Mouse (Mus musculus) hindbrain, embryonic 11.5 days (tissue): ENCODE measurements around the gene Fcgr1. TPM values are rescaled to one million over a fixed set of nuclear protein-coding genes. Genes with fewer than 3 reads are reported as not detected.
"Not testable (repeated sequence)": the region's sequence is repeated elsewhere in the genome, so short reads cannot be mapped to it uniquely, and the experiment has no call there.

Experiments
- ATAC-seq: fragments of 200-750 bp; cut with Nextera tagmentation; 2 replicates; pipeline ENCODE4 v1.8.0; 2017; ENCODE audit warnings: mild to moderate bottlenecking, moderate TSS enrichment, moderate library complexity; ENCODE audit not compliant: low FRiP score
- DNase-seq: peaks from one replicate; pipeline ENCODE4 v3.0.0-alpha.2; 2015; ENCODE audit warnings: low spot score
- H3K27ac ChIP-seq: fragments of 300-500 bp; sonication (generic); 2 replicates; pipeline ENCODE4 v1.5.1; 2014; ENCODE audit warnings: mild to moderate bottlenecking, low read depth, low read length
- H3K27me3 ChIP-seq: fragments of 300-500 bp; sonication (generic); 2 replicates; pipeline ENCODE4 v1.6.1; 2014; ENCODE audit warnings: mild to moderate bottlenecking, low read length, moderate library complexity, mixed read lengths; ENCODE audit not compliant: control insufficient read depth, insufficient read depth
- H3K36me3 ChIP-seq: fragments of 300-500 bp; sonication (generic); 2 replicates; pipeline ENCODE4 v1.6.1; 2014; ENCODE audit warnings: mild to moderate bottlenecking, low read length, moderate library complexity, mixed read lengths; ENCODE audit not compliant: control insufficient read depth, insufficient read depth
- H3K4me1 ChIP-seq: fragments of 300-500 bp; sonication (generic); replicated peaks from 2 replicates; pipeline ENCODE4 v1.6.1; 2014; ENCODE audit warnings: low read length, mixed read lengths; ENCODE audit not compliant: control insufficient read depth, insufficient read depth
- H3K4me2 ChIP-seq: fragments of 300-500 bp; sonication (generic); replicated peaks from 2 replicates; pipeline ENCODE4 v1.6.1; 2014; ENCODE audit warnings: mild to moderate bottlenecking, low read depth, low read length
- H3K4me3 ChIP-seq: fragments of 300-500 bp; sonication (generic); 2 replicates; pipeline ENCODE4 v1.5.1; 2014; ENCODE audit warnings: low read depth, low read length
- H3K9ac ChIP-seq: fragments of 300-500 bp; sonication (generic); 2 replicates; pipeline ENCODE4 v1.6.1; 2014; ENCODE audit warnings: low read depth, low read length
- H3K9me3 ChIP-seq: fragments of 300-500 bp; sonication (generic); 2 replicates; pipeline ENCODE4 v1.6.1; 2016; ENCODE audit warnings: low read length; ENCODE audit not compliant: control insufficient read depth
- WGBS: fragments of 180-500 bp; shearing (Covaris S2); extraction: QIAGEN DNeasy Blood & Tissue Kit; methylation state at CpG from one replicate; pipeline ENCODE4 v1.1.7; 2014; 5-methylcytosine and 5-hydroxymethylcytosine counted together
- polyA plus RNA-seq: library from polyadenylated mRNA; unstranded; fragments of >200 nt; fragmentation: Nextera tagmentation; extraction: Ambion mirVana; gene quantifications from 2 replicates; pipeline ENCODE4 v1.2.1, GENCODE M21; 2014

Gene Fcgr1
- polyA plus RNA-seq: 1.3 and 1.9 TPM in 2 replicates

GRCm38 (mm10) chr3:96293787-96294186 lies at the start of gene Fcgr1:
Gene Fcgr1, minus strand, starts transcription at chr3:96293969.
- 83% methylated on average over 4 of the region's 4 CpGs for WGBS
- H3K36me3 ChIP-seq: no peaks in the 10 kb centered on the region
- H3K4me3 ChIP-seq: no peak within 1 kb of the TSS
- ATAC-seq (no peak), DNase-seq (no peak)
- H3K9ac ChIP-seq: no peak within 1 kb of the TSS
- no peak within 1 kb of the TSS for H3K4me2 ChIP-seq
- H3K27me3 ChIP-seq: no peaks in the 10 kb centered on the region
- no peaks in the 10 kb centered on the region for H3K4me1 ChIP-seq
- H3K9me3 ChIP-seq: no peaks in the 10 kb centered on the region
- H3K27ac ChIP-seq: no peak within 1 kb of the TSS

DNA sequence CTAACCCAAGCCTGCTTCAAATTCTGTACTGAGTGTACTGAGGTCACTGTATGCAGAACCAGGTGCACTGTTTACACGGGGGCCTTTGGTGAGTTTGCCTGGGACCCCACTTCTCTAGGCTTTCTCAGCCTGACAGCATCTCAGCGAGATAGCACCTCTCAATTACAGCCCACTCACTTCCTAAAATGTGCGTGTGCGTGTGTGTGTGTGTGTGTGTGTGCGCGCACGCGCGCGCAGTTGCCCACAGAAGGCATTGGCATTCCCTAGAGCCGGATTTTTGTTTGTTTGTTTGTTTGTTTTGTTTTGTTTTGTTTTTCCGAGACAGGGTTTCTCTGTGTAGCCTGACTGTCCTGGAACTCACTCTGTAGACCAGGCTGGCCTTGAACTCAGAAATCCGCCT lies 48.9 kb upstream of the Fcgr1 start:
- H3K36me3 ChIP-seq, H3K4me1 ChIP-seq, ATAC-seq, H3K27ac ChIP-seq, H3K4me2 ChIP-seq, H3K9me3 ChIP-seq, H3K9ac ChIP-seq, H3K4me3 ChIP-seq, DNase-seq: not testable (repeated sequence)
- 48% methylated on average over 13 of the region's 13 CpGs for WGBS
- H3K27me3 ChIP-seq: peaks cover 43% of the 10 kb centered on the region

GRCm38 (mm10) chr3:96342100-96342499 lies 48.3 kb upstream of the Fcgr1 start:
- H3K4me3 ChIP-seq, H3K27ac ChIP-seq, ATAC-seq, H3K4me1 ChIP-seq, H3K9me3 ChIP-seq, H3K4me2 ChIP-seq, DNase-seq, H3K9ac ChIP-seq, H3K36me3 ChIP-seq: not testable (repeated sequence)
- H3K27me3 ChIP-seq: peaks cover 48% of the 10 kb centered on the region
- WGBS: 41% methylated on average over 3 of the region's 3 CpGs

DNA sequence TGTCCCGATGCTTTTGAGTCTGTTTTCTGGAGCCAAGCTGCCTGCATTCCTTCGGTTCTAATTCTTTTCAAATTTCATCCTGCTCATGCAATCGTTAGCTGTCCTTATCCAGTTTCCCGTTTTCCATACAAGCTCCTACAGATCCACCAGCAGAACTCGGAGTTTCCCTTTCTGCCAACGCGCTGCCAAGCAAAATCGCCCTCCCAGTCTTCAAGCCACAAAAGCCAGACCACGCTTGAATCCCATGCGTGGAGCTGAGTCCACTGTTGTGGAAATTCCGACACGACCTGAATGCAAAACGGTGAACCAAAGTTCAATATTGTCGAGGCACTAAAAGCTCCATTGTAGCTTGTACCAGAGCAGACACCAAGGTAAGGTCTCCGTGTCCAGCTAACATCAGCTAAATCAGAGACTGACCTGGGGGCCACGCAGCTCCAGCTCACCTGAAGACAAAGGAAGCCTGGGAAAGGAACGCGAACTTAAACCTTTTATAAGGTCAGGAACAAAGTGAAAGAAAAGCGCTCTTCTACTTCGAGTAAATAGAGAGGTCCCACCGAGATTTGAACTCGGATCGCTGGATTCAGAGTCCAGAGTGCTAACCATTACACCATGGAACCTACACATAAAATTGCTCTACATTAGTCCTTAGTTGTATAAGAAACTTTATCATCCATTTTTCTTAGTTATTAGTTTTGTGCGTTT lies 47.0 kb upstream of the Fcgr1 start:
- H3K27ac ChIP-seq: no peak overlapping the region
- H3K9ac ChIP-seq: no peak overlapping the region
- H3K36me3 ChIP-seq: no peaks in the 10 kb centered on the region
- no peak overlapping the region for H3K4me2 ChIP-seq
- peaks cover 60% of the 10 kb centered on the region for H3K27me3 ChIP-seq
- DNase-seq: peak; percentile 60
- 5% methylated on average over 24 of the region's 24 CpGs for WGBS
- ATAC-seq: no peak
- no peak overlapping the region for H3K4me3 ChIP-seq
- no peaks in the 10 kb centered on the region for H3K4me1 ChIP-seq
- H3K9me3 ChIP-seq: no peaks in the 10 kb centered on the region

DNA sequence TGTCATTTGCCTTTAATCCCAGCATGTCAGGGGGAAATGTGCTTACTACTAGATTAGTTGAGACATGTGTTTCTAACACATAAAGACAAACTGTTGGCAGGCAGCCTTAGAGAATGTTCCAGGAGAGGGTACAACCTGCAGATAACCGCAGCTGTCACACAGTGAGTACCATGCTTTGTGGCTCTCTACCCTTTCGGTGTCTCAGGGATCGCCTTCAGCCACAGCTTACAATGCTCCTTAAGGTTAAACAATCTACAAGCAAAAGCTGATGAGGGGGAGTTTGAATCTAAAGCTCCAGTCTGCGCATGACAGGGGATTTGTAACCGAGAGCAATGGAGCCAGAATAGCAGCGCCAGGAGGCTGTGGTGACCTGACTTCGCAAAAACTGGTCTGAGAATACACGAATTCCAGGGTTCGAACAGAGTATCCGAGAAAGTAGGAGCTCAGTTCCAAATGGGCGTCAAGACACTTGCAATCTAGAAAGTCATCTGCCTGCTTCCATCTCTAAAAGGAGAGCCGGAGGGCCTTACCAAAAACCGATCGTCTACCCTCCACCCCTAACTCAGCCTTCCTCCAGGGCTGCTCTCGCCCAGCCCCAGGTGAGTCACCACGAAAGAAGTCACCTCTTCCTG lies 45.2 kb upstream of the Fcgr1 start:
- H3K9me3 ChIP-seq: no peaks in the 10 kb centered on the region
- H3K4me2 ChIP-seq: no peak overlapping the region
- WGBS: 45% methylated on average over 16 of the region's 16 CpGs
- ATAC-seq: no peak
- no peaks in the 10 kb centered on the region for H3K4me1 ChIP-seq
- no peak overlapping the region for H3K9ac ChIP-seq
- no peaks in the 10 kb centered on the region for H3K36me3 ChIP-seq
- peak; percentile 35 for DNase-seq
- peaks cover 62% of the 10 kb centered on the region for H3K27me3 ChIP-seq
- no peak overlapping the region for H3K27ac ChIP-seq
- H3K4me3 ChIP-seq: no peak overlapping the region

DNA sequence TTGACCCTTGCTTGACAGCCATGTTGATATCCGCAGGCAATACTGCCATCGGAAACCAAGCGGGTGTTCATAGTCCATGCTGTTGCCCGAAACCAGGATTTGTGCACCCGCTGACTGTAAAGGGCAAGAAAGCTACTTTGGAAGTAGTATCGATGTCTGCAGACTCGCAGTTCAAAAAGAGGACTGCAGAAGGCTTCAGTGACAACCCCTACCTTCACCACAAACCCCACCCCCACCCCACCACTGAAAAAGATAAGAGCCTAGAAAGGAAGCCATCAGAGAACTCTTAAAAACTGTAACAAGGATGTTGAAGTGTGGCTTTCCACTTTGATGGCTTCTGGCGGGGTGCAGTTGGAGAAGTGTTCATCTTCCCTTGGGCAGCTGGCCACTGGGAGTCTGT lies 44.3 kb upstream of the Fcgr1 start:
- no peaks in the 10 kb centered on the region for H3K4me1 ChIP-seq
- 92% methylated on average over 8 of the region's 8 CpGs for WGBS
- DNase-seq (peak; percentile 4), ATAC-seq (no peak)
- peaks cover 69% of the 10 kb centered on the region for H3K27me3 ChIP-seq
- H3K9ac ChIP-seq: no peak overlapping the region
- H3K27ac ChIP-seq: no peak overlapping the region
- no peak overlapping the region for H3K4me2 ChIP-seq
- H3K9me3 ChIP-seq: no peaks in the 10 kb centered on the region
- no peaks in the 10 kb centered on the region for H3K36me3 ChIP-seq
- H3K4me3 ChIP-seq: no peak overlapping the region

DNA sequence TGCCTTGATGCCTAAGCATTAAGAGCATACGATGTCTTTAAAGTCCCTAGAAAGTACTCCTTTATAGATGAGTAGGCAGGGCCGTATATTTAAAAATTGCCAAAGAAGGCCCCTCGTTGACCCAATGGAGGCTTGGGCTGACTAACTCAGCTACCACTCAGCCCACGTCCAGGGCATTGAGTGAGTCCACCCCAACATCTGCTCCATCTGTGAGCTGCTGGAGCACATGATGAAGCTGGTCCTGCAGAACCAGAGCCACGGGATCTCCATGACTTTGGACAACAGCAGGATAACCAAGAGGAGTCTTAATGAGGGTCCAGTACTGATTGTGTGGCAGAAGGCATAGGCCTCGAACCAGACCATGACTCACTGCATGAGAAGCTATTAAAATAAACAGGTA lies 43.5 kb upstream of the Fcgr1 start:
- no peak overlapping the region for H3K27ac ChIP-seq
- no peak overlapping the region for H3K4me3 ChIP-seq
- ATAC-seq (no peak), DNase-seq (peak; percentile 0)
- H3K9me3 ChIP-seq: no peaks in the 10 kb centered on the region
- H3K4me1 ChIP-seq: no peaks in the 10 kb centered on the region
- WGBS: 85% methylated on average over 6 of the region's 6 CpGs
- H3K9ac ChIP-seq: no peak overlapping the region
- no peak overlapping the region for H3K4me2 ChIP-seq
- no peaks in the 10 kb centered on the region for H3K36me3 ChIP-seq
- H3K27me3 ChIP-seq: peaks cover 72% of the 10 kb centered on the region

DNA sequence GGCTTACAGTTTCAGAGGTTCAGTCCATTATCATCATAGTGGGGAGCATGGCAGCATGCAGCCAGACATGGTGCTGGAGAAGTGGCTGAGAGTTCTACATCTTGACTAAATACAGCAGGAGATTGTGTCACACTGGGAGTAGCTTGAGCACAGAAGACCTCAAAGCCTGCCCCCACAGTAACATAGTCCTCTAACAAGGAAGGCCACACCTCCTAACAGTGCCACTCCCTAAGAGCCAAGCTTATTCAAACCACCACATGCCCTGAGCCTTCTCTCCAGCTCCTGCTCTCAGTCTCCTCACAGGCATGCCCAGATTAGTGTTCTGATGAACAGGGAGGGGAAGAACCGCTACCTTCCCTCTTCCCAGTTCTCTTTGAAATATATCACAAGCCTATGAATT lies 42.9 kb upstream of the Fcgr1 start:
- Histone ChIP-seq H3K27ac (no peak overlapping the region), H3K4me3 (no peak overlapping the region), H3K9ac (no peak overlapping the region), H3K9me3 (no peaks in the 10 kb centered on the region), H3K36me3 (no peaks in the 10 kb centered on the region), H3K4me2 (no peak overlapping the region), H3K27me3 (peaks cover 78% of the 10 kb centered on the region), H3K4me1 (no peaks in the 10 kb centered on the region)
- peak; percentile 11 for DNase-seq
- ATAC-seq: no peak
- WGBS: 70% methylated on average over 1 of the region's 1 CpGs

DNA sequence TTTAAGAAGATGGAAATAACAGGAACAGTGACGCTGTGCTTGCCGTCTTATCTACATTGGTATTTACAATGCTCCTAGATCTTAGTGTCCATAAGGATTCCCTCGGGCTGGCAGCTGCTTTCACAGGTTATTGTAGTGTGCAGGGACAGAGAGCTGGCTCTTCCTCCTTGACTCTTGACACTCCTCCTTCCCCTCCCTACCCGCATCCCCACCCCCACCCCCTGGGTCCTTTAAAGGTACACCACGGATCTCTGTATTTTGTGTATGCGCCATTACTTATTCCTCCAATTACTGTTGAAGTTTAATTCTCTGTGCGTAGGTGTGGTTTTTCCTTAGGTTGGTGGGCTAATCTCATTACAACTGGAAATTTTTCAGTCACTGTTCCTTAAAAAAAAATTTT lies 41.8 kb upstream of the Fcgr1 start:
- WGBS: 24% methylated on average over 7 of the region's 7 CpGs
- no peak overlapping the region for H3K9ac ChIP-seq
- peak; percentile 27 for DNase-seq

More for the DNA sequence above, 41.8 kb upstream of the Fcgr1 start:
- no peak overlapping the region for H3K27ac ChIP-seq
- H3K4me1 ChIP-seq: no peaks in the 10 kb centered on the region
- no peak overlapping the region for H3K4me3 ChIP-seq
- no peak for ATAC-seq
- H3K36me3 ChIP-seq: no peaks in the 10 kb centered on the region
- H3K27me3 ChIP-seq: peaks cover 80% of the 10 kb centered on the region
- H3K9me3 ChIP-seq: no peaks in the 10 kb centered on the region
- no peak overlapping the region for H3K4me2 ChIP-seq
